21 mouse cellular contexts compared by ENCODE assay signal in the genomic region with DNA sequence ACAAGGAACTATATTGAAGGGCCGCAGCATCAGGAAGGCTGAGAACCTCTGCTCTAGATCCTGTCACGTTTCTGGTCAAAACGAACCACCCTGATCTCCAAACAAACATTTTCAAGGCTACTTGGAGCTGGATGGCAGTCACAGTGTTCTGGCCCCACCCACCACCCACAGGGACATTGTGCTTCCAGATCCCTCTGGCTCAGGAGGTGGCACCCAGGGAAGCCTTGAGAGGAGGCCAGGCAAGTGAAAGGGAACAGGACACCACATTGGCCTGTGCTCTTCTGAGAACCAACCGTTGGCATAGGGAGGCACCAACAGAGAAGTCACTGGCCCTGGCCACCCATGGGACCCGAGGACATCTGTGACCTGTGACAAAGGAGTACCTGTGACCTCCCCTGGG.
DNase-seq lines count a peak whose midpoint lies in the region.
"Had no signal": no experiment of that assay in that cellular context is flagged by ENCODE, and none has a peak within 500 bp of the region (broad histone marks: within the 10 kb centered on the region; RNA-seq: fewer than 3 reads in every experiment).

No protein-coding gene starts in this region.

- DNase-seq in adrenal gland, adult (ENCODE audit: inconsistent age in 2 of 2, low spot score in 1 of 2) = peak; percentile 76 to 78
- no peak for DNase-seq in adrenal gland, postnatal 4 days (ENCODE audit: low spot score in 2 of 2)
- peak; percentile 40 for DNase-seq in ovary, adult 18-20 months (ENCODE audit: low spot score)
- DNase-seq in ovary, postnatal 14 days (ENCODE audit: low spot score) = no peak
- DNase-seq in adrenal gland, postnatal 10 days = peak; percentile 70
- no peak for DNase-seq in lung, postnatal 10 days
- no peak for DNase-seq in embryo, embryonic 9.5 days (ENCODE audit: extremely low spot score)
- DNase-seq in layer of hippocampus, postnatal 10 days (ENCODE audit: low spot score in 2 of 2) = no peak
- DNase-seq: cerebellum, adult 11-12 months; cerebellum, adult 9-11 months; embryo, embryonic 11 days; gastrocnemius, postnatal 10 days; heart, postnatal 14 days; kidney, adult 2 months; kidney, postnatal 4 days; layer of hippocampus, postnatal 36 days; lung, embryonic 14.5 days; right cerebral cortex, adult 18-20 months; spleen, adult 18-20 months; thymus, adult 2 months; thymus, postnatal 36 days had no signal

Comparison
In these comparisons a context has a peak if more than half of its experiments do, and no peak if none do; other contexts are left out.
1. DNase-seq: peak in adrenal gland, adult (2 of 2), ovary, adult 18-20 months (single experiment) and adrenal gland, postnatal 10 days (single experiment); none in adrenal gland, postnatal 4 days (0 of 2), ovary, postnatal 14 days (single experiment), lung, postnatal 10 days (single experiment), embryo, embryonic 9.5 days (single experiment) and layer of hippocampus, postnatal 10 days (0 of 2).